Mouse (Mus musculus): ENCODE data around the gene Olfr220. TPM values are rescaled to one million over a fixed set of nuclear protein-coding genes. Genes with fewer than 3 reads are reported as not detected.

Gene Olfr220
- polyA plus RNA-seq (2021; fragmentation: Nextera tagmentation): not detected in 2 replicates
- long read RNA-seq, experiment 1: 0 reads
- long read RNA-seq, experiment 2: 0 reads

GRCm38 (mm10) chr1:174441782-174442181 is at the start of gene Olfr220:
Gene Olfr220, plus strand, starts transcription at chr1:174442082.

GRCm38 (mm10) chr1:174423764-174424163 is 18.1 kb upstream of the Olfr220 start, which contains the start of gene Olfr414:
Gene Olfr414, plus strand, starts transcription at chr1:174424064.

Other genes starting within 250 kb of the Olfr220 start
- gene Olfr419, start 190.0 kb upstream of the Olfr220 start, polyA plus RNA-seq (2021; fragmentation: Nextera tagmentation): not detected in 2 replicates
- gene Mptx1, start 111.6 kb upstream of the Olfr220 start, polyA plus RNA-seq (2021; fragmentation: Nextera tagmentation): not detected in 2 replicates
- not detected in 2 replicates for gene Olfr417, start 77.0 kb upstream of the Olfr220 start, polyA plus RNA-seq (2021; fragmentation: Nextera tagmentation)
- gene Olfr248, start 51.0 kb upstream of the Olfr220 start, polyA plus RNA-seq (2021; fragmentation: Nextera tagmentation): not detected in 2 replicates
- not detected in 2 replicates for gene Olfr414, start 18.0 kb upstream of the Olfr220 start, polyA plus RNA-seq (2021; fragmentation: Nextera tagmentation)
- 8.9 and 10.9 TPM in 2 replicates for gene Fmn2, start 59.7 kb downstream of the Olfr220 start, polyA plus RNA-seq (2021; fragmentation: Nextera tagmentation)